Mouse (Mus musculus) heart, embryonic 11.5 days (tissue): ENCODE data around the gene Gimap8. TPM values are rescaled to one million over a fixed set of nuclear protein-coding genes. Genes with fewer than 3 reads are reported as not detected.

Experiments
- ATAC-seq: fragments of 200-750 bp; cut with Nextera tagmentation; replicated peaks from 2 replicates; pipeline ENCODE4 v1.8.0; 2017; ENCODE audit warnings: moderate library complexity; ENCODE audit not compliant: insufficient number of reproducible peaks, low FRiP score, low TSS enrichment
- H3K27ac ChIP-seq: fragments of 300-500 bp; sonication (generic); 2 replicates; pipeline ENCODE4 v1.5.1; 2014; ENCODE audit warnings: mild to moderate bottlenecking, low read depth, low read length
- H3K27me3 ChIP-seq: fragments of 300-500 bp; sonication (generic); 2 replicates; pipeline ENCODE4 v1.6.1; 2014; ENCODE audit warnings: mild to moderate bottlenecking, low read length, mixed read lengths; ENCODE audit not compliant: control insufficient read depth, insufficient read depth
- H3K36me3 ChIP-seq: fragments of 300-500 bp; sonication (generic); 2 replicates; pipeline ENCODE4 v1.6.1; 2014; ENCODE audit warnings: mild to moderate bottlenecking, low read length, moderate library complexity, mixed read lengths; ENCODE audit not compliant: control insufficient read depth, insufficient read depth
- H3K4me1 ChIP-seq: fragments of 300-500 bp; sonication (generic); 2 replicates; pipeline ENCODE4 v1.6.1; 2014; ENCODE audit warnings: low read length; ENCODE audit not compliant: control insufficient read depth, insufficient read depth
- H3K4me2 ChIP-seq: fragments of 300-500 bp; sonication (generic); 2 replicates; pipeline ENCODE4 v1.6.1; 2014; ENCODE audit warnings: mild to moderate bottlenecking, moderate library complexity
- H3K4me3 ChIP-seq: fragments of 300-500 bp; sonication (generic); 2 replicates; pipeline ENCODE4 v1.5.1; 2014; ENCODE audit warnings: low read depth, low read length
- H3K9ac ChIP-seq: fragments of 300-500 bp; sonication (generic); 2 replicates; pipeline ENCODE4 v1.6.1; 2014; ENCODE audit warnings: mild to moderate bottlenecking, low read depth, low read length, moderate library complexity
- H3K9me3 ChIP-seq: fragments of 300-500 bp; sonication (generic); replicated peaks from 2 replicates; pipeline ENCODE4 v1.6.1; 2016; ENCODE audit warnings: low read length; ENCODE audit not compliant: control insufficient read depth
- WGBS: fragments of 180-500 bp; shearing (Covaris S2); extraction: QIAGEN DNeasy Blood & Tissue Kit; methylation state at CpG from one replicate; pipeline ENCODE4 v1.1.7; 2014; ENCODE audit not compliant: insufficient replicate concordance; 5-methylcytosine and 5-hydroxymethylcytosine counted together
- polyA plus RNA-seq: library from polyadenylated mRNA; unstranded; fragments of >200 nt; fragmentation: Nextera tagmentation; extraction: Ambion mirVana; gene quantifications from 2 replicates; pipeline ENCODE4 v1.2.1, GENCODE M21; 2014

Gene Gimap8
- polyA plus RNA-seq, 1 experiment from 2014 or later: 0.26 TPM

GRCm38 (mm10) chr6:48666159-48666586 is 19.1 kb downstream of the Gimap8 start:
- no peaks in the 10 kb centered on the region for H3K4me1 ChIP-seq
- H3K36me3 ChIP-seq: no peaks in the 10 kb centered on the region
- no peak for ATAC-seq
- no peak overlapping the region for H3K4me2 ChIP-seq
- no peaks in the 10 kb centered on the region for H3K27me3 ChIP-seq
- no peak overlapping the region for H3K4me3 ChIP-seq
- no peaks in the 10 kb centered on the region for H3K9me3 ChIP-seq
- no peak overlapping the region for H3K9ac ChIP-seq
- WGBS: 56% methylated on average over 7 of the region's 7 CpGs
- no peak overlapping the region for H3K27ac ChIP-seq

- no peaks in the 10 kb centered on the region for H3K4me1 ChIP-seq
- H3K4me3 ChIP-seq: no peak overlapping the region
- no peak overlapping the region for H3K4me2 ChIP-seq
- no peaks in the 10 kb centered on the region for H3K36me3 ChIP-seq
- ATAC-seq: no peak
- H3K27me3 ChIP-seq: no peaks in the 10 kb centered on the region
- H3K9ac ChIP-seq: no peak overlapping the region
- H3K9me3 ChIP-seq: no peaks in the 10 kb centered on the region
- no peak overlapping the region for H3K27ac ChIP-seq
These were observed 21.0 kb downstream of the Gimap8 start for GRCm38 (mm10) chr6:48668022-48668421.

DNA sequence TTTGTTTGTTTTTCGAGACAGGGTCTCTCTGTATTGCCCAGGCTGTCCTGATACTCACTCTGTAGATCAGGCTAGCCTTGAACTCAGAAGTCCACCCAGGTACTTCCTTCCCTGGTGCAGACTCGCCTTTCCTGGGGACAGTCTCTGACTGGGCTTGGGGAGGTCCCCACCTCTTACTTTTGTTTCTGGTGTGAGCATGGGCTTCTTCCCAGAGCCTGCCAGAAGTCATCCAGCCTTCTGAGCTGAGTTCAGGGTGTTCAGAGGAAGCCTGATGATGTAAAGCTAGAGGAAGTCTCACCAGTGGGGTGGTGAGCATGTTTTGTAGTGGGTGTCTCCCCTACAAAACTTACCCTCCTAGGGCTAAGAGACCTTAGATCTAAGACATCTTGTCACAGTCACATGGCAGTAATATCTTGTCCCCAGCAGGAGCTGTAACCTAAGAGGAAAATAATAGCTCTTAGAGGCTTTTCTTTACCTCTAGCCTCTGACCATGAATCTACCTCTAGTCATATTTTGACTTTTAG is 22.5 kb downstream of the Gimap8 start:
- Histone ChIP-seq H3K36me3 (no peaks in the 10 kb centered on the region), H3K4me3 (no peak overlapping the region), H3K9ac (no peak overlapping the region), H3K4me1 (no peaks in the 10 kb centered on the region), H3K27me3 (no peaks in the 10 kb centered on the region), H3K27ac (no peak overlapping the region), H3K9me3 (no peaks in the 10 kb centered on the region), H3K4me2 (no peak overlapping the region)
- ATAC-seq: no peak
- WGBS: 61% methylated on average over 2 of the region's 2 CpGs

GRCm38 (mm10) chr6:48674291-48675058 is 27.4 kb downstream of the Gimap8 start:
- no peak for ATAC-seq
- WGBS: 91% methylated on average over 9 of the region's 9 CpGs

DNA sequence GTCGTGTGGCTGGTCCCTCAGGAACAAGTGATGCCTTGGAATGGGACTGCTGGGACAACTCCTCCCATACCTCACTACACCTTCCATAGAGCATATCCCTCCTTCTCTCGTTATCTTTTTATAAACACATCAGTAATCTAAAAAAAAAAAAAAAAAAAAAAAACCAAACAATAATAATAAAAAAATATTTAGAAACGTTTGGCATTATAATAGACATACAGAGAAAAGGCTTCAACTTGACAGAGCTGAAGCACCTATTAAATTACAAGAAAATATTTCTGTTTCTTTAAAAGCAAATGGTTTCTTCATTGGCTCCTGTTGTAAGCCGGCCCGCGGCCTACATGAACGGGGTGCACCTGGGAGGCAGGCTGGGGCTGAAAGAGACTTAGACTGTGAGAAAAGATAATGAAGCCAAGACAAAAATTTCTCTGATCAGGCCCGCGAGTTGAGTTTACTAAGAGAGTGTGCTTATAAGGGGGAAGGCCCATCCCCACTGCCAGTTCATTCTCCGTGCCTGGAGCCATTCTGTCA is 28.4 kb downstream of the Gimap8 start:
- 41% methylated on average over 10 of the region's 10 CpGs for WGBS
- H3K4me2 ChIP-seq: peak overlapping the region; percentile 59
- H3K4me3 ChIP-seq: peak overlapping the region; percentile 37; the same call in 1 of the 2 replicates
- H3K27ac ChIP-seq: no peak overlapping the region
- no peaks in the 10 kb centered on the region for H3K36me3 ChIP-seq
- no peaks in the 10 kb centered on the region for H3K27me3 ChIP-seq
- no peaks in the 10 kb centered on the region for H3K9me3 ChIP-seq
- ATAC-seq: no peak
- H3K4me1 ChIP-seq: no peaks in the 10 kb centered on the region
- peak overlapping the region; percentile 54; the same call in 1 of the 2 replicates for H3K9ac ChIP-seq

More at GRCm38 (mm10) chr6:48674291-48675058, 27.4 kb downstream of the Gimap8 start:
- no peak overlapping the region for H3K9ac ChIP-seq
- no peaks in the 10 kb centered on the region for H3K27me3 ChIP-seq
- no peaks in the 10 kb centered on the region for H3K36me3 ChIP-seq
- H3K4me3 ChIP-seq: no peak overlapping the region
- no peak overlapping the region for H3K27ac ChIP-seq
- no peak overlapping the region for H3K4me2 ChIP-seq
- no peaks in the 10 kb centered on the region for H3K4me1 ChIP-seq
- no peaks in the 10 kb centered on the region for H3K9me3 ChIP-seq

DNA sequence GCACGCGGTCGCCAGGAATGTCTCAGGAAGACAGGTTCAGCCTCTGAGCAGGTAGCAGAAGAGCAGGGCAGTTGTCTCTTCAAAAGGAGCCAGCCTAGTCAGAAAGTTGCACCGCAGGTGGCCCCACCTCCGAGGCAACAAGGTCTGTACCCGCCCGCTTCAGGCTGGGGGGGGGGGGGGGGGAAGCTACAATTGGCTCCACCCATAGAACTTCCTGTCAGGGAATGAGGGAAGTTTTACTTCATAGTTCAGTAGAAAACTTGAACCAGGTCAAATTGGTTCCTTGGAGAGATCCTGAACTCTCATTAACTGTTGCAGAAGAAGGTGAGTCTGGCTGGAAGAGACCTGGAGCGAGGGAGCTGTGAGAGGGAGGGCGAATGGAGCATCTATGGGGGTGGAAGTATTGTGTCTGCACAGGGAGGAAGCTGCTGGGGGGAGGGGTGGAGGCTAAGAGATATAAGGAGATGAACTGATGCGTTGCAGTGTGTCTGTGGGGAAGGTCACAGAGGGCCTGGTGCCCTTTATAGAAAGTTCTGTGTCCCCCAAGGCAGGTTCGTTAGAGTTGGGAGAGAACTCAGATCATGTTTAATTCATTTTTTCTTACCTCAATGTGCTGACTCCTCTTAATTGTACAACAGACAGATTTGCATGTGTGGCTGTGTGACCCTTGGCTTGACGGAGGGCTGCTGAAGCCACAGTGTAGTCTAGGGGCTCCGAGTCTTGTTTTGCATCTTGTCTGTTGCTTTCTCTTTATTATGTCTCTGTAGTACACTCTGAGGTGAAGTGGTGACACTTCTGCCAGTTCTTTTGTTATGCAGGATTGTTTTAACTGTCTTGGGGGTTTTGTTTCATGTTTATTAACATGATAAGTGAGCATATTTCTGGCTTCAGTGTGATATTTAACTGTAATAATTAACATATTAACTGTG is 29.2 kb downstream of the Gimap8 start, which contains the start of gene Gimap9:
TSS of gene Gimap9 (plus strand) at position 199 of the 929 bp plus-strand sequence.
- 26% methylated on average over 13 of the region's 13 CpGs for WGBS
- H3K9me3 ChIP-seq: no peaks in the 10 kb centered on the region

DNA sequence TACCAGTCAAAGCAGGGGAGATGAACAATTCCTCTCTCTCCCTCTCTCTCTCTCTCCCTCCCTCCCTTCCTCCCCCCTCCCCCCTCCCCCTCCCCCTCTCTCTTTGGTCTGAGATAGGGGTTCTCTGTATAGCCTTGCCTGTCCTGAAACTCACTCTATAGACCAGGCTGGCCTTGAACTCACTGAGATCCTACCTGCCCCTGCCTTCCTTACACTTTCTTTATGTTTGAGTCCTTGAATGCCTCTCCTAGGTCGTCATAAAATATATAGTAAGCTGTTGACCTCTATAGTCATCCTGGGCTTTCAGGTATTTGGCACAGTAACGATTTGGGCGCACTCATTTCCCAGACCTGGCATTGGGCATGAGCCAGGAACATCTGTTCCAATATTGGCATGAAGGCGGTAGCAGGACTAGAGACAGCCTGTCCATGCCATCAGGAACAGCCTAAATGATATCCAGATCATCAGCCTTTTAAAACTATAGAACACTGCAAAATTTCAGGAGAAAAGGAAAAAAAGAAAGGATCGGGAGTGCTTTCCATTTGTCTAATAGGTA is 29.9 kb downstream of the Gimap8 start:
- no peaks in the 10 kb centered on the region for H3K36me3 ChIP-seq
- 79% methylated on average over 5 of the region's 5 CpGs for WGBS
- no peak for ATAC-seq
- H3K27ac ChIP-seq: no peak overlapping the region
- H3K4me1 ChIP-seq: no peaks in the 10 kb centered on the region
- peak overlapping the region; percentile 59; the same call in 1 of the 2 replicates for H3K4me2 ChIP-seq
- peak overlapping the region; percentile 37; the same call in 1 of the 2 replicates for H3K4me3 ChIP-seq
- no peaks in the 10 kb centered on the region for H3K27me3 ChIP-seq
- H3K9ac ChIP-seq: no peak overlapping the region
- no peaks in the 10 kb centered on the region for H3K9me3 ChIP-seq

More for the DNA sequence above, 29.2 kb downstream of the Gimap8 start, which contains the start of gene Gimap9:
- H3K36me3 ChIP-seq: no peaks in the 10 kb centered on the region
- peak within 1 kb of the TSS; percentile 56 for H3K9ac ChIP-seq
- no peaks in the 10 kb centered on the region for H3K27me3 ChIP-seq
- peak within 1 kb of the TSS; percentile 37 for H3K4me3 ChIP-seq
- no peaks in the 10 kb centered on the region for H3K4me1 ChIP-seq
- no peak within 1 kb of the TSS for H3K27ac ChIP-seq
- H3K4me2 ChIP-seq: peak within 1 kb of the TSS; percentile 59
- ATAC-seq: no peak
